Mouse (Mus musculus) limb, embryonic 10.5 days (tissue): ENCODE results near the gene Pxdc1. TPM values are rescaled to one million over a fixed set of nuclear protein-coding genes. Genes with fewer than 3 reads are reported as not detected.

Source experiments
- DNase-seq: peaks from one replicate; pipeline ENCODE4 v3.0.0-alpha.2; 2017; ENCODE audit warnings: low spot score
- H3K27ac ChIP-seq: fragments of 300-500 bp; sonication (generic); 2 replicates; pipeline ENCODE4 v1.5.1; 2016; ENCODE audit warnings: mild to moderate bottlenecking
- H3K27me3 ChIP-seq: fragments of 300-500 bp; sonication (generic); 2 replicates; pipeline ENCODE4 v1.6.1; 2016; ENCODE audit warnings: low read depth, mild to moderate bottlenecking; ENCODE audit not compliant: poor library complexity, severe bottlenecking
- H3K36me3 ChIP-seq: fragments of 300-500 bp; sonication (generic); 2 replicates; pipeline ENCODE4 v1.6.1; 2016; ENCODE audit warnings: mild to moderate bottlenecking, moderate library complexity
- H3K4me1 ChIP-seq: fragments of 300-500 bp; sonication (generic); 2 replicates; pipeline ENCODE4 v1.6.1; 2016
- H3K4me3 ChIP-seq: fragments of 300-500 bp; sonication (generic); 2 replicates; pipeline ENCODE4 v1.5.1; 2016; ENCODE audit warnings: mild to moderate bottlenecking, moderate library complexity
- H3K9me3 ChIP-seq: fragments of 300-500 bp; sonication (generic); replicated peaks from 2 replicates; pipeline ENCODE4 v1.6.1; 2016; ENCODE audit warnings: mild to moderate bottlenecking
- WGBS: fragments of 180-500 bp; shearing (Covaris S2); methylation state at CpG from one replicate; pipeline ENCODE4 v1.1.7; 2016; 5-methylcytosine and 5-hydroxymethylcytosine counted together
- polyA plus RNA-seq: library from polyadenylated mRNA; unstranded; fragments of >200 nt; fragmentation: Nextera tagmentation; extraction: Ambion mirVana; gene quantifications from 2 replicates; pipeline ENCODE4 v1.2.1, GENCODE M21; 2016

Gene Pxdc1
- polyA plus RNA-seq, 1 experiment from 2014 or later = 1.9 TPM

- no peaks in the 10 kb centered on the region for H3K9me3 ChIP-seq
- no peak overlapping the region for H3K4me3 ChIP-seq
- no peaks in the 10 kb centered on the region for H3K27me3 ChIP-seq
- H3K36me3 ChIP-seq = no peaks in the 10 kb centered on the region
- H3K27ac ChIP-seq = no peak overlapping the region
- DNase-seq = no peak
- no peaks in the 10 kb centered on the region for H3K4me1 ChIP-seq
- WGBS = 76% methylated on average over 2 of the region's 2 CpGs
These were observed 46.2 kb downstream of the Pxdc1 start for GRCm38 (mm10) chr13:34607079-34607478.

- DNase-seq = no peak
- Histone ChIP-seq H3K4me1 (0 out of 2 replicates have a peak, but pooled peaks cover under 1% of the 10 kb centered on the region), H3K4me3 (no peak overlapping the region), H3K36me3 (no peaks in the 10 kb centered on the region), H3K27me3 (no peaks in the 10 kb centered on the region), H3K9me3 (no peaks in the 10 kb centered on the region), H3K27ac (no peak overlapping the region)
- 79% methylated on average over 3 of the region's 3 CpGs for WGBS
These were observed 47.4 kb downstream of the Pxdc1 start for GRCm38 (mm10) chr13:34605884-34606283.

- DNase-seq = no peak
- Histone ChIP-seq H3K9me3 (no peaks in the 10 kb centered on the region), H3K27ac (no peak overlapping the region), H3K27me3 (no peaks in the 10 kb centered on the region), H3K4me3 (no peak overlapping the region), H3K36me3 (no peaks in the 10 kb centered on the region), H3K4me1 (peaks cover 5% of the 10 kb centered on the region; the same call in 1 of the 2 replicates)
- 81% methylated on average over 5 of the region's 5 CpGs for WGBS
These were observed 48.1 kb downstream of the Pxdc1 start for GRCm38 (mm10) chr13:34605206-34605605.

- Histone ChIP-seq H3K27me3 (no peaks in the 10 kb centered on the region), H3K4me1 (peaks cover 5% of the 10 kb centered on the region; the same call in 1 of the 2 replicates), H3K9me3 (no peaks in the 10 kb centered on the region), H3K27ac (no peak overlapping the region), H3K4me3 (no peak overlapping the region), H3K36me3 (no peaks in the 10 kb centered on the region)
- WGBS = 94% methylated on average over 1 of the region's 1 CpGs
- DNase-seq = no peak
These were observed 48.9 kb downstream of the Pxdc1 start for GRCm38 (mm10) chr13:34604406-34604805.

- DNase-seq = no peak
- Histone ChIP-seq H3K27ac (no peak overlapping the region), H3K36me3 (no peaks in the 10 kb centered on the region), H3K4me1 (peaks cover 5% of the 10 kb centered on the region; the same call in 1 of the 2 replicates), H3K4me3 (no peak overlapping the region), H3K27me3 (no peaks in the 10 kb centered on the region), H3K9me3 (no peaks in the 10 kb centered on the region)
- WGBS = 47% methylated on average over 2 of the region's 2 CpGs
These were observed 50.5 kb downstream of the Pxdc1 start for GRCm38 (mm10) chr13:34602757-34603156.

GRCm38 (mm10) chr13:34596797-34597196 lies 56.5 kb downstream of the Pxdc1 start:
- Histone ChIP-seq H3K9me3 (no peaks in the 10 kb centered on the region), H3K27ac (no peak overlapping the region), H3K4me3 (no peak overlapping the region), H3K4me1 (peaks cover 5% of the 10 kb centered on the region; the same call in 1 of the 2 replicates), H3K27me3 (no peaks in the 10 kb centered on the region), H3K36me3 (no peaks in the 10 kb centered on the region)
- DNase-seq = no peak

Other genes with a start within 250 kb of the Pxdc1 start
- gene Fam50b, start 81.4 kb upstream of the Pxdc1 start, polyA plus RNA-seq = 0.11 TPM in 1 of 2 replicates, not detected in the other
- gene Prpf4b, start 221.8 kb upstream of the Pxdc1 start, polyA plus RNA-seq = 51.2 and 62.5 TPM in 2 replicates